Mouse (Mus musculus): ENCODE measurements around the gene Zfp619.

The Zfp619 gene

GRCm38 (mm10) chr7:39517616-39518177, at the start of gene Zfp619:
Gene Zfp619 (plus strand): TSS chr7:39517766.
- ChIA-PET CTCF (interaction anchor here in 3 of 4 experiments (0.5 to 1.3 kb wide), 8 partner anchors 10 to 1982 kb away, joined by 3 to 7 read pairs (median 3); partner anchors contain the start of gene AW146154 (in 1 of the 3)), POLR2A (interaction anchor here (0.6 to 3.8 kb wide), 57 partner anchors 9 to 1981 kb away, joined by 3 to 54 read pairs (median 4); partner anchors contain the start of genes AI987944 (in 1 of the 4) and Gm20449 (in 1 of the 4))

GRCm38 (mm10) chr7:39479013-39479412, 38.6 kb upstream of the Zfp619 start:
- ChIA-PET CTCF (no interaction called here), POLR2A (interaction anchor here in 3 of 4 experiments (0.6 to 1.5 kb wide), 5 partner anchors 8 to 744 kb away, joined by 3 to 5 read pairs (median 3); partner anchors contain the start of gene Zfp619 (in 1 of the 3))

DNA sequence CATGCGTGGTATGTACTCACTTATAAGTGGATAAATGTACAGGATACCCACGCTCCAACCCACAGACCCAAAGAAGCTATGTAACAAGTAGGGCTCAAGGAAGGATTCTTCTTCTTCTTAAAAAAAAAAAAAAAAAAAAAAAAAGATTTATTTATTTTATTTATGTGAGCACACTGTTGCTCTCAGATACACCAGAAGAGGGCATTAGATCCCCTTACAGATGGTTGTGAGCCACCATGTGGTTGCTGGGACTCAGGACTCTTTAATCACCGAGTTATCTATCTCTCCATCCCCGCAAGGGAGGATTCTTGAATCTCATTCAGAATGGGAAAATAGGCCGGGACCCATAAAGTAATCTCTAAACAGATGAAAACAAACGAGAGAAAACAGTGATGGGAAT, 33.2 kb upstream of the Zfp619 start:
- POLR2A ChIA-PET = interaction anchor here in 1 of 4 experiments (0.7 kb wide), 1 partner anchor 53 kb away, joined by 4 read pairs; no protein-coding TSS in a partner anchor

DNA sequence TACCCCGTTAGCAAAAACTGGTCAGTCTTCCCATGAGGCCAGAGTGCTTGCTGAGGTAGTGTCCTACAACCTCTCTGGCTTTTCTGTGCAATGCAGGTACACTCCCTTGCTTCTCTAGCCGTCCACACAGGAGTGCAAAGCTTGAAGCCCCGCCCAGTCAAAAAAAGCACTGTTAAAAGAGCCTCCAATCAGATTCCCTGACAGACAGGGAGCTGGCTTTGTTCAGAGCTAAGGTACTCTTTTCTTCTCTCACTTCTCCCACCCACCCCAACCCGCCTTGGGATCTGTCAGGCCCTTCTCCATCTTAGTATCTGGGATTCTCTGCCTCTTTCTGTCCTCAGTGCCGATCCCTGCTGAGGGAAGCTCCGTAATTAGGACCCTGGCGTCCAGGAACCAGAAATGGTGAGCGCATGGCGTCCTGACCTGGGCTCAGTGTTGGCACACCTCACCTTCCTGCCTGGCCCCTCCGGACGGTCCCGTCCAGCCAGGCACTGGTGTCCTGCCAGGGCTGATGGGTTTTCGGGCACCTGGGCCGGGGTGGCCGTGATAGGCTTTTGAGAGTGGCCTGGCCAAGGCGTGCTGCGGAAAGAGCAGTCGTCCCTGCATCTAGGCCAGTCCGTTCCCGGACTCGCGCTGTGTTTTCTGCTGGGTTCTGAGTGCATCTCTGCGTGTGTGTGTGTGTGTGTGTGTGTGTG, 30.3 kb upstream of the Zfp619 start:
- POLR2A ChIA-PET = interaction anchor here in 3 of 4 experiments (0.6 to 3.3 kb wide), 12 partner anchors 9 to 1775 kb away, joined by 3 to 41 read pairs (median 4); partner anchors contain the start of gene Zfp619 (in 2 of the 3)
- CTCF ChIA-PET = interaction anchor here in 1 of 4 experiments (1.1 to 1.3 kb wide), 3 partner anchors 30 to 65 kb away, joined by 3 to 7 read pairs (median 3); partner anchors contain the start of gene Zfp619

More for the DNA sequence above, 33.2 kb upstream of the Zfp619 start:
- CTCF ChIA-PET = no interaction called here

- ChIA-PET POLR2A (interaction anchor here in 3 of 4 experiments (1.0 to 3.3 kb wide), 7 partner anchors 9 to 65 kb away, joined by 3 to 41 read pairs (median 6); partner anchors contain the start of gene Zfp619 (in 2 of the 3)), CTCF (interaction anchor here in 1 of 4 experiments (1.1 to 1.3 kb wide), 3 partner anchors 30 to 65 kb away, joined by 3 to 7 read pairs (median 3); partner anchors contain the start of gene Zfp619)
These were observed 29.7 kb upstream of the Zfp619 start for GRCm38 (mm10) chr7:39487854-39488205.

DNA sequence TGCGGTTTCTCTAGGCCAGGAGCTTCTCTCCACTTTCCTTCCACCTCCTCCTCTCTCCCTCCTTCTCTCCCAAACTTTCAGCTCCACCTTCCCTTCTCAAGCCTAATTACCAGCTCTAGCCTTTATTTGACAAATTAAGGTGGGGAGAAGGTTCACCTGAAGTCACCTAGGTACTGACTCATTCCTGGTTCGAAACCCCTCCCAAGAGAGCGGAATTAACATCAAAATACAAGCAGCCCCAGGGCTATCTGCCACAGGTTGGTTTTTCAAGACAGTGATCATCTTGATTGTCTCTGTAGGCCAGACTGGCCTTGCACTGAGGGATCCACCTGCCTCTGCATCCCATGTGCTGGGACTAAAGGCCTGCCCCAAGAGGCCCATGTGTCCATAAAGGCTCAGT, 22.9 kb upstream of the Zfp619 start:
- CTCF ChIA-PET = no interaction called here

DNA sequence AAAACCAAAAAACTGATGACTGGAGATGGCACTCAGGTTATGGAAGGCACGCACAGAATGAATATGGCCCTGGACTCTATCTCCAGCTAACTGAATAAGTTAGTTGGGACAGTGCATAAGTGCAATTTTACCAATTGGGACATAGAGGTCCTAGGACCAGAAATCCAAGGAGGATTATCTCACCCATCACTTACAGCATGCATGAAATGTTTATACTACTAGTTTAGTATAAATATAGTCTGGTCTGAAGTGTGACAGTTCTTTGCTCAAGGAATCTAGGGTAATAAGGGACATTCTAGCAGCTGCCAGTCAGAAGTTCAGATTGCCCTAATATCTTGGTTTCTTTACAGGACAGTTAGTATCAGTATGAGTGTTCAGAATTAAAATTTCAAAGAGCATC, 13.5 kb upstream of the Zfp619 start:
- CTCF ChIA-PET = interaction anchor here in 1 of 4 experiments (1.1 kb wide), 1 partner anchor 14 kb away, joined by 3 read pairs; the partner anchor contains the start of gene Zfp619
- POLR2A ChIA-PET = interaction anchor here in 3 of 4 experiments (1.5 to 5.3 kb wide), 3 partner anchors 12 to 13 kb away, joined by 13 to 54 read pairs (median 30); partner anchors contain the start of gene Zfp619 (in 2 of the 3)

More for the DNA sequence above, 22.9 kb upstream of the Zfp619 start:
- POLR2A ChIA-PET = interaction anchor here in 3 of 4 experiments (0.6 to 2.4 kb wide), 13 partner anchors 9 to 1777 kb away, joined by 3 to 24 read pairs (median 3); partner anchors contain the start of gene Zfp619 (in 2 of the 3)

DNA sequence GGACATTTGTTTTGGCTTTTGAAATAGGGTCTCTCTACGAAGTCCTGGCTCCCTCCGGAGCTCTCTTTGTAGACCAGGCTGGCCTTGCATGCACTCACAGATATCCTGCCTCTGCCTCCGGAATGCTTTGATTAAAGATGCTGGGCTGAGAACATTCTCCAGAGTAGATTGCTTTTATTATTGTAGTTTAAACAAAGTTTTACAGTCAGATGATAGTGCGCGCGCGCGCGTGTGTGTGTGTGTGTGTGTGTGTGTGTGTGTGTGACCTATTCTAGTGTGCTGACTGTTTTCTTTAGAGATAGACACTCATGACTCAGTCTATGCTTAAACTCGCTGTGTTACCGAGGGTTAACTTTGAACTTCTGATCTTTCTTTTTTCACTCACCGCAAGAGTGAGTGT, 796 bp downstream of the Zfp619 start:
- POLR2A ChIA-PET = interaction anchor here (0.6 to 3.8 kb wide), 46 partner anchors 8 to 1981 kb away, joined by 3 to 54 read pairs (median 5); partner anchors contain the start of genes AI987944 (in 1 of the 4) and Gm20449 (in 1 of the 4)
- CTCF ChIA-PET = interaction anchor here in 3 of 4 experiments (0.8 to 1.3 kb wide), 6 partner anchors 8 to 34 kb away, joined by 3 to 7 read pairs (median 3); no protein-coding TSS in a partner anchor

- CTCF ChIA-PET = no interaction called here
- POLR2A ChIA-PET = no interaction called here
These were observed 6.3 kb downstream of the Zfp619 start for GRCm38 (mm10) chr7:39523703-39524424.

DNA sequence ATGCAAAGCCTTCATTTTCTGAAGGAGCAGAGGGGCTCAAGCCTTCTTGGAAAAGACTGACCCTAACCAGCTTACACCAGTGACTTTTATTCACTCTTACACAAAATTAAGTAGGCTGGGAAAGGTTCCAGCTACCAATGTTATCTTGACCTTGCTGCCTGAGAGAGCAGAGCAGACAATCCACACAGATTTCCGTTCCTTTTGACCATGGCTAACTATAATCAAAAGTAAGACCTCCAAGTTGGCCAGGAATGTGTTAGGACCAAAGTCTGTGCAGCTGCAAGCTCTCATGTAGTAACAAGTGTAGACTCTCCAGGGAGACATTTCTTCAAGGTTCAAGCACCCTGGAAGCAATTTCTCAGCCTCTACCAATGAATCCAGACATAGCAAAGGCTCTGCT, 25.6 kb downstream of the Zfp619 start:
- POLR2A ChIA-PET = interaction anchor here in 3 of 4 experiments (1.0 to 4.5 kb wide), 4 partner anchors 9 to 26 kb away, joined by 3 to 46 read pairs (median 6); partner anchors contain the start of gene Zfp619 (in 1 of the 3)
- CTCF ChIA-PET = interaction anchor here in 1 of 4 experiments (0.9 kb wide), 1 partner anchor 9 kb away, joined by 4 read pairs; no protein-coding TSS in a partner anchor

DNA sequence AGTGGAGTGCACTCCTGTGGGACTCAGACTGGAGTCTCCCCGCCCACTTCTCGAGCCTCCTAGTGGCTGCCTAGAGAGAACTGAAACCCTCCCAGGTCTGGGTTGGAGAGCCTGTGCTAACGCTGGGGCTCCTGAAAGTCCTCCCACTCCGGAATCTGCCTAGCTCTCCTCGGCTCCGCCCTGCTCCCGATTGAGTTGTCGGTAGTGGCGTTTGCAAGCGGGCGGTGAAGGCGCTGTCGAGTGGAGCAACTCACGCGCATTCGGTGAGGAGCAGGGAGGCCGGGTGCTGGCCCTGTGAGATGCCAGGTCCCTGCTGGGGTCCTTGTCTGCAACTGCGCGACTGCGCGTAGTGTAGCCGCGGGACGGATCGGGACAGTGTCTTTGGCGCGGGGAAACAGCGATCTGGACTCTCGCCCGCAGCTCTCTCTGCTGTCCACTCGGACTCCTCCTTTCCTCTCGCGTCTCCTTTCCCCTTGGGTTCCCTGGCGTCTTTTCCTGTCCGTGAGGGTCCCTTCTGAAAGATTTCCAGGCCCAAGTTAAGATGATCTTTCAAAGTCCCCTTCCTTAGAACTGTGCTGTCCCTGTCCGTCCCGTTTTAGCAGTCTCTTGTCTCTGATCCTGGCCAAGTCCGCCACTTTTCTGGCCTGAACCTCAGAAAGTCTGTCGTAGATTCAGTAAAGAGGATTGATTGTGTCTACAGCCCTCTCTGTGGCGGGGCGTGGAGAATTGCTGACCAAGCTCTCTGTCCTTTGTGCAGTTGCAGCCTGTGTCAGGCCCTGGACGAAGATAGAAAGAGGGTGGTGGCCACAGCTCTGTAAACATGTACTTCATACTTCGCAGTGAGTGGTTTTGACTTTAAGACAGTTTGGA, 26.9 kb downstream of the Zfp619 start:
- ChIA-PET POLR2A (interaction anchor here in 3 of 4 experiments (0.7 to 4.5 kb wide), 10 partner anchors 8 to 96 kb away, joined by 3 to 46 read pairs (median 3); partner anchors contain the start of gene Zfp619 (in 1 of the 3)), CTCF (no interaction called here)

GRCm38 (mm10) chr7:39545134-39545533, 27.6 kb downstream of the Zfp619 start:
- CTCF ChIA-PET = no interaction called here

GRCm38 (mm10) chr7:39549336-39549735, 31.8 kb downstream of the Zfp619 start:
- CTCF ChIA-PET = interaction anchor here in 1 of 4 experiments (0.7 kb wide), 1 partner anchor 55 kb away, joined by 5 read pairs; no protein-coding TSS in a partner anchor

More at GRCm38 (mm10) chr7:39545134-39545533, 27.6 kb downstream of the Zfp619 start:
- POLR2A ChIA-PET = interaction anchor here in 2 of 4 experiments (0.7 to 4.5 kb wide), 5 partner anchors 7 to 96 kb away, joined by 3 to 46 read pairs (median 4); partner anchors contain the start of gene Zfp619 (in 1 of the 2)

GRCm38 (mm10) chr7:39551976-39552891, 34.7 kb downstream of the Zfp619 start:
- ChIA-PET CTCF (interaction anchor here in 3 of 4 experiments (0.7 to 1.4 kb wide), 6 partner anchors 9 to 65 kb away, joined by 3 to 6 read pairs (median 3); partner anchors contain the start of gene Zfp619 (in 1 of the 3)), POLR2A (interaction anchor here (0.5 to 3.7 kb wide), 68 partner anchors 8 to 1841 kb away, joined by 3 to 50 read pairs (median 4); partner anchors contain the start of genes Zfp619 (in 4 of the 4) and AI987944 (in 1 of the 4))

More at GRCm38 (mm10) chr7:39549336-39549735, 31.8 kb downstream of the Zfp619 start:
- POLR2A ChIA-PET = interaction anchor here in 2 of 4 experiments (0.7 to 2.1 kb wide), 4 partner anchors 24 to 39 kb away, joined by 3 to 8 read pairs (median 3); partner anchors contain the start of gene Zfp619 (in 1 of the 2)

GRCm38 (mm10) chr7:39552993-39553392, 35.4 kb downstream of the Zfp619 start:
- ChIA-PET CTCF (interaction anchor here in 1 of 4 experiments (1.3 to 1.4 kb wide), 3 partner anchors 14 to 66 kb away, joined by 3 to 6 read pairs (median 3); partner anchors contain the start of gene Zfp619), POLR2A (interaction anchor here (0.6 to 3.7 kb wide), 50 partner anchors 8 to 1840 kb away, joined by 3 to 50 read pairs (median 5); partner anchors contain the start of genes Zfp619 (in 4 of the 4) and AI987944 (in 1 of the 4))
